Mouse (Mus musculus) ES-E14 (cell line): ENCODE measurements around the gene Rfx7. TPM values are rescaled to one million over a fixed set of nuclear protein-coding genes. Genes with fewer than 3 reads are reported as not detected.
A peak's percentile ranks its signal among the peaks of the same experiment; 100 is the strongest.

Experiments used
- DNase-seq: peaks from one replicate; pipeline ENCODE4 v3.0.0-alpha.2; 2013; ENCODE audit warnings: low read depth, low spot score
- H3K27ac ChIP-seq: 2 replicates; pipeline ENCODE4 v1.5.1; 2012; ENCODE audit warnings: low read depth, mild to moderate bottlenecking, low read length, moderate library complexity, mixed read lengths; ENCODE audit not compliant: poor library complexity, insufficient read depth, severe bottlenecking
- H3K36me3 ChIP-seq: 2 replicates; pipeline ENCODE4 v1.6.1; 2012; ENCODE audit warnings: mild to moderate bottlenecking, low read length, moderate library complexity, mixed read lengths; ENCODE audit not compliant: control insufficient read depth, poor library complexity, insufficient read depth, severe bottlenecking
- H3K4me1 ChIP-seq, 2 experiments: fragments of 150-350 bp in 1 of 2; sonication (generic) in 1 of 2; 2 replicates each; pipeline ENCODE4 v1.6.1; 2012; ENCODE audit warnings: low read length in 2 of 2, mild to moderate bottlenecking in 1 of 2, mixed read lengths in 1 of 2; ENCODE audit not compliant: control insufficient read depth in 2 of 2, insufficient read depth in 2 of 2, poor library complexity in 1 of 2
- H3K4me3 ChIP-seq, 2 experiments: fragments of 150-350 bp in 1 of 2; sonication (generic) in 1 of 2; 2 replicates each; pipeline ENCODE4 v1.5.1; 2012; ENCODE audit warnings: low read length in 2 of 2, low read depth in 1 of 2, mild to moderate bottlenecking in 1 of 2, mixed read lengths in 1 of 2; ENCODE audit not compliant: insufficient read depth in 1 of 2, poor library complexity in 1 of 2, severe bottlenecking in 1 of 2
- H3K9ac ChIP-seq: 2 replicates; pipeline ENCODE4 v1.6.1; 2012; ENCODE audit warnings: low read depth, mild to moderate bottlenecking, low read length, mixed read lengths; ENCODE audit not compliant: poor library complexity, insufficient read depth, severe bottlenecking
- H3K9me3 ChIP-seq: fragments of 150-350 bp; sonication (generic); 2 replicates; pipeline ENCODE4 v1.6.1; 2012; ENCODE audit warnings: low read depth, mild to moderate bottlenecking, low read length; ENCODE audit not compliant: control insufficient read depth, insufficient read depth
- CHD2 ChIP-seq: IDR thresholded peaks from 2 replicates; pipeline ENCODE4 v1.6.1; 2014; ENCODE audit warnings: mild to moderate bottlenecking, low read depth, low read length, inconsistent platforms
- HCFC1 ChIP-seq: IDR thresholded peaks from 2 replicates; pipeline ENCODE4 v1.6.1; 2012; ENCODE audit warnings: low read length, inconsistent platforms, borderline replicate concordance; ENCODE audit not compliant: insufficient read depth
- MAFK ChIP-seq: IDR thresholded peaks from 2 replicates; pipeline ENCODE4 v1.6.1; 2014; ENCODE audit warnings: mild to moderate bottlenecking, low read depth, low read length, inconsistent platforms; ENCODE audit not compliant: insufficient read depth
- ZC3H11A ChIP-seq: IDR thresholded peaks from 2 replicates; pipeline ENCODE4 v1.6.1; 2012; ENCODE audit warnings: low read depth, mild to moderate bottlenecking, inconsistent platforms, low read length, borderline replicate concordance
- ZNF384 ChIP-seq: IDR thresholded peaks from 2 replicates; pipeline ENCODE4 v1.6.1; 2012; ENCODE audit warnings: low read depth, low read length, inconsistent platforms
- in situ Hi-C, 2 experiments: fragments of 600-800 bp; cut with MboI; formaldehyde crosslinking; loops; one replicate each; pipeline ENCODE4 v1.15.1; 2025; ENCODE audit warnings: low sequenced_read_pairs in 2 of 2, inconsistent platforms in 1 of 2; ENCODE audit not compliant: unreplicated experiment in 2 of 2
- total RNA-seq: library from RNA; depleted of rRNA; stranded (reverse); fragments of 300-350 nt; gene quantifications from 2 replicates; pipeline ENCODE4 v1.2.3, GENCODE M21; 2012

The Rfx7 gene
- total RNA-seq, 1 experiment = 19.9 TPM

DNA sequence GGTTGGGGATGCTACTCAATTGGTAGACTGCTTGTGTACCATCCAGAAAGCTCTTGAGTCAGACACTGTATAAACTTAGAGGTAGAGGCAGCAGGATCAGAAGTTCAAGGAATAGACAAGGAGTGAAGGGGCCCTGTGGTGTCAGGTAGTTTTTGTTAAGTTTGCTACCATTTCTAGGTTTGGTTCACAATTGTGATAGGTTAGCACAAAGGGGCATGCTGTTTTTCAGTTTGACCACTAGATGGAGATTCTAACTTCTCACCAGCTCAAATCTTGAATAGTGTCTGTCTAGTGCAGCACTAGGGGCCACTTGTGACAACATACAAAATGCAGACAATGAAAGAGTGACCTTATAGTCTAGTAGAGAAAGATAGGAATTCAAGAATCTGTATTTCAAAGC is 103.1 kb downstream of the Rfx7 start:
- TF ChIP-seq HCFC1 (no peak), ZNF384 (no peak), ZC3H11A (no peak), CHD2 (no peak), MAFK (no peak)
- no peaks in the 10 kb centered on the region for H3K9me3 ChIP-seq
- in situ Hi-C loops = no loop called here
- H3K4me3 ChIP-seq = no peak overlapping the region
- peaks cover 0 to 7% of the 10 kb centered on the region in 2 experiments; a peak in 2 of 4 replicates for H3K4me1 ChIP-seq
- H3K27ac ChIP-seq = no peak overlapping the region
- no peaks in the 10 kb centered on the region for H3K36me3 ChIP-seq
- no peak for DNase-seq
- H3K9ac ChIP-seq = no peak overlapping the region

DNA sequence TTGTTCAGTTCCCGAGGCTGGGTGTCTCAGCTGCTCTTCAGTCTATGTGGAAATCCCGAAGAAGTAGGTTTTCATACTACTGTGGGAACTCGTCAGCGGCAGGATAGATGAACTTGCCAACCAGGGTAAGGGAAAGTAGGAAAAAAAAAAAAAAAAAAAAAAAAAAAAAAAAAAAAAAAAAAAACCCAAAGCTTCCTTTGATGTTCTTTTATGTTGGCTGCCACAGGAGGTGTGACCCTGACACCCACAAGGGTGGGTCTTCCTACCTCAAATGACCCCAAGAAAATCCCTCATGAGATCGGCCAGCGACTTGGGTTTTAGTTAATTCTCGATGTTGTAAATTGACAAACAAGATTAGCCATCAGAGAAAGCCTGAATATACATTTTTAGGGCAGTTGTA is 104.5 kb downstream of the Rfx7 start:
- Histone ChIP-seq H3K4me1 (peaks cover 0 to 11% of the 10 kb centered on the region in 2 experiments), H3K9me3 (no peaks in the 10 kb centered on the region), H3K27ac (no peak overlapping the region), H3K9ac (no peak overlapping the region), H3K36me3 (no peaks in the 10 kb centered on the region), H3K4me3 (no peak overlapping the region)
- TF ChIP-seq CHD2 = no peak
- no peak for TF ChIP-seq HCFC1
- TF ChIP-seq MAFK = no peak
- TF ChIP-seq ZNF384 = peak; percentile 81
- no peak for DNase-seq
- in situ Hi-C loops = no loop called here

- Histone ChIP-seq H3K9me3 (no peaks in the 10 kb centered on the region), H3K27ac (no peak overlapping the region), H3K36me3 (no peaks in the 10 kb centered on the region), H3K4me3 (no peak overlapping the region), H3K4me1 (peaks cover 0 to 11% of the 10 kb centered on the region in 2 experiments), H3K9ac (no peak overlapping the region)
- in situ Hi-C loops = no loop called here
- no peak for TF ChIP-seq ZC3H11A
- TF ChIP-seq HCFC1 = no peak
- peak; percentile 88 for TF ChIP-seq ZNF384
- no peak for TF ChIP-seq CHD2
- no peak for DNase-seq
Measured at GRCm38 (mm10) chr9:72637243-72637642, 105.2 kb downstream of the Rfx7 start.

GRCm38 (mm10) chr9:72638951-72639842 is 107.2 kb downstream of the Rfx7 start:
- in situ Hi-C loops = no loop called here
- peak; percentile 82 for DNase-seq

More at GRCm38 (mm10) chr9:72638951-72639842, 107.2 kb downstream of the Rfx7 start:
- Histone ChIP-seq H3K9me3 (no peaks in the 10 kb centered on the region), H3K9ac (peak overlapping the region; percentile 74), H3K36me3 (no peaks in the 10 kb centered on the region), H3K4me3 (peak overlapping the region; percentile 55 to 66), H3K4me1 (peaks cover 13 to 16% of the 10 kb centered on the region in 2 experiments), H3K27ac (peak overlapping the region; percentile 91)
- TF ChIP-seq HCFC1 = no peak
- no peak for TF ChIP-seq ZC3H11A
- no peak for TF ChIP-seq CHD2
- no peak for TF ChIP-seq ZNF384
- no peak for TF ChIP-seq MAFK
